9 mouse cellular contexts compared by ENCODE assay signal in the genomic region with DNA sequence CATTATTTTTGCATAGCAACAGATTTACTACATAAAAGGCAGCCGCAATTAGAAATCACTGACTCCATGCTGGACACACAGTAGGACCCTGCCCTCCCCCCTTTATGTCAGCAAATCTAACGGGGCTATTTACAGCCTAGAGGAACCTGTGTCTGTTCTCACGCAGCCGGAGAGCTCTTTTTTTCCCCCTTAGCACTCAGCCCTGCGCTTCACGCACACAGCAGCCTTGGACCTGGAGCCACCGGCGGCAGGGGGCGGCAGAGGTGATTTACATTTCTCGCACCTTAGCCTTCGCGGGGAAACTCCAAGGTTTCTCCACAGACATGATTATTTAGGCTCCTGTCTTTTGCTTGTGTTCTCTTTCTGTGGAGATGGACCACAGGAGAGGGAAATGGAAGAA. TPM values are rescaled to one million over a fixed set of nuclear protein-coding genes. Genes with fewer than 3 reads are reported as not detected.
DNase-seq lines count a peak whose midpoint lies in the region; ATAC-seq lines count a peak whose summit lies in the region.
"Had no signal": no experiment of that assay in that cellular context is flagged by ENCODE, and none has a peak within 500 bp of the region (broad histone marks: within the 10 kb centered on the region; RNA-seq: fewer than 3 reads in every experiment).

No protein-coding gene starts in this region.

- ATAC-seq in kidney, embryonic 14.5 days (ENCODE audit: low FRiP score, low TSS enrichment): peak; percentile 75; the same call in 1 of the 2 replicates
- no peak for ATAC-seq in embryonic facial prominence, embryonic 15.5 days (ENCODE audit: insufficient number of reproducible peaks, low FRiP score, low TSS enrichment, low read depth)
- ATAC-seq in limb, embryonic 12.5 days (ENCODE audit: insufficient number of reproducible peaks, insufficient read depth, low FRiP score, low TSS enrichment, low read depth): no peak
- ATAC-seq in neural tube, embryonic 14.5 days (ENCODE audit: low read depth): peak; percentile 68

- no peak overlapping the region for H3K27ac ChIP-seq in kidney, embryonic 14.5 days (ENCODE audit: low read depth, low read length)
- H3K27ac ChIP-seq in embryonic facial prominence, embryonic 15.5 days (replicated peaks): no peak overlapping the region
- no peak overlapping the region for H3K27ac ChIP-seq in limb, embryonic 12.5 days
- no peak overlapping the region for H3K27ac ChIP-seq in neural tube, embryonic 14.5 days (ENCODE audit: low read depth, low read length)

- no peaks in the 10 kb centered on the region for H3K9me3 ChIP-seq in kidney, embryonic 14.5 days (ENCODE audit: control insufficient read depth, low read length)
- H3K9me3 ChIP-seq in embryonic facial prominence, embryonic 15.5 days (replicated peaks): no peaks in the 10 kb centered on the region
- H3K9me3 ChIP-seq in limb, embryonic 12.5 days: no peaks in the 10 kb centered on the region
- no peaks in the 10 kb centered on the region for H3K9me3 ChIP-seq in neural tube, embryonic 14.5 days (ENCODE audit: control insufficient read depth, low read length)

- peak overlapping the region; percentile 30 for H3K4me3 ChIP-seq in kidney, embryonic 14.5 days (ENCODE audit: low read length)
- peak overlapping the region; percentile 34 for H3K4me3 ChIP-seq in embryonic facial prominence, embryonic 15.5 days (replicated peaks)
- H3K4me3 ChIP-seq in limb, embryonic 12.5 days (replicated peaks): peak overlapping the region; percentile 38
- peak overlapping the region; percentile 31 for H3K4me3 ChIP-seq in neural tube, embryonic 14.5 days (ENCODE audit: low read depth, low read length)

- H3K4me1 ChIP-seq in kidney, embryonic 14.5 days (ENCODE audit: control insufficient read depth, insufficient read depth, low read length): no peaks in the 10 kb centered on the region
- no peaks in the 10 kb centered on the region for H3K4me1 ChIP-seq in embryonic facial prominence, embryonic 15.5 days
- H3K4me1 ChIP-seq in limb, embryonic 12.5 days (replicated peaks): no peaks in the 10 kb centered on the region
- no peaks in the 10 kb centered on the region for H3K4me1 ChIP-seq in neural tube, embryonic 14.5 days (ENCODE audit: control insufficient read depth, insufficient read depth, low read length)

- no peak overlapping the region for H3K9ac ChIP-seq in kidney, embryonic 14.5 days (ENCODE audit: low read depth, low read length)
- H3K9ac ChIP-seq in embryonic facial prominence, embryonic 15.5 days: no peak overlapping the region
- no peak overlapping the region for H3K9ac ChIP-seq in limb, embryonic 12.5 days (replicated peaks)
- no peak overlapping the region for H3K9ac ChIP-seq in neural tube, embryonic 14.5 days (replicated peaks; ENCODE audit: low read depth, low read length)

- no peaks in the 10 kb centered on the region for H3K36me3 ChIP-seq in kidney, embryonic 14.5 days (ENCODE audit: control insufficient read depth, insufficient read depth, low read length)
- no peaks in the 10 kb centered on the region for H3K36me3 ChIP-seq in embryonic facial prominence, embryonic 15.5 days
- no peaks in the 10 kb centered on the region for H3K36me3 ChIP-seq in limb, embryonic 12.5 days
- H3K36me3 ChIP-seq in neural tube, embryonic 14.5 days (ENCODE audit: control insufficient read depth, insufficient read depth, low read length): no peaks in the 10 kb centered on the region

- peak overlapping the region; percentile 52 for H3K4me2 ChIP-seq in kidney, embryonic 14.5 days (replicated peaks; ENCODE audit: low read depth, low read length)
- peak overlapping the region; percentile 53 for H3K4me2 ChIP-seq in embryonic facial prominence, embryonic 15.5 days (replicated peaks)
- H3K4me2 ChIP-seq in limb, embryonic 12.5 days: peak overlapping the region; percentile 60
- H3K4me2 ChIP-seq in neural tube, embryonic 14.5 days (ENCODE audit: low read depth, low read length): peak overlapping the region; percentile 48

- WGBS in kidney, embryonic 14.5 days: 34% methylated on average over 12 of the region's 12 CpGs
- 27% methylated on average over 12 of the region's 12 CpGs for WGBS in embryonic facial prominence, embryonic 15.5 days
- WGBS in limb, embryonic 12.5 days: 20% methylated on average over 12 of the region's 12 CpGs
- WGBS in neural tube, embryonic 14.5 days: 19% methylated on average over 12 of the region's 12 CpGs

- peaks cover 3% of the 10 kb centered on the region; the same call in 1 of the 2 replicates for H3K27me3 ChIP-seq in kidney, embryonic 14.5 days (ENCODE audit: control insufficient read depth, insufficient read depth, low read length)
- H3K27me3 ChIP-seq in embryonic facial prominence, embryonic 15.5 days: peaks cover 4% of the 10 kb centered on the region
- H3K27me3 ChIP-seq in limb, embryonic 12.5 days: peaks cover 37% of the 10 kb centered on the region; the same call in 1 of the 2 replicates
- H3K27me3 ChIP-seq in neural tube, embryonic 14.5 days (ENCODE audit: control insufficient read depth, insufficient read depth, low read length): no peaks in the 10 kb centered on the region

- no peak for DNase-seq in kidney, postnatal 10 days
- DNase-seq in right cerebral cortex, postnatal 14 days: no peak
- DNase-seq in urinary bladder, postnatal 14 days (ENCODE audit: low spot score): no peak
- DNase-seq in left cerebral cortex, adult 9 months (ENCODE audit: low spot score in 2 of 2): no peak
- DNase-seq: kidney, postnatal 14 days had no signal

RNA-seq across cellular contexts. Expression of a gene that starts 17.1 kb away (rescaled TPM):
- polyA plus RNA-seq in kidney, embryonic 14.5 days (2014; fragmentation: Nextera tagmentation; extraction: Ambion mirVana): 0.71 and 0.93 TPM in 2 replicates
- 17.2 and 23.5 TPM in 2 replicates for polyA plus RNA-seq in embryonic facial prominence, embryonic 15.5 days (2015; fragmentation: Nextera tagmentation; extraction: Ambion mirVana)
- 1.2 and 1.4 TPM in 2 replicates for polyA plus RNA-seq in limb, embryonic 12.5 days (2016; fragmentation: Nextera tagmentation; extraction: Ambion mirVana)
- 6.7 and 7.3 TPM in 2 replicates for polyA plus RNA-seq in neural tube, embryonic 14.5 days (2014; fragmentation: Nextera tagmentation; extraction: Ambion mirVana)

Comparison
In these comparisons a context has a peak if more than half of its experiments do, and no peak if none do; other contexts are left out.
1. ATAC-seq: peak in kidney, embryonic 14.5 days (single experiment) and neural tube, embryonic 14.5 days (single experiment); none in embryonic facial prominence, embryonic 15.5 days (single experiment) and limb, embryonic 12.5 days (single experiment).
2. Peak in every context shown above with its lines, with median percentiles within 50 percentile points of each other: H3K4me2 ChIP-seq and H3K4me3 ChIP-seq.